Mouse (Mus musculus) mouse embryonic stem cell (cell line): Measurements from ENCODE around the gene Dcaf11.

ENCODE experiments used
- in situ Hi-C, 2 experiments: fragments of 300-500 bp; cut with MboI; formaldehyde crosslinking; loops; 1 replicate in 1 of 2; 3 replicates in 1 of 2; pipeline ENCODE4 v1.14.3; 2019 to 2020; ENCODE audit warnings: low sequenced_read_pairs in 2 of 2, low pct_unique_long_range_greater_than_20kb in 1 of 2, mixed read lengths in 1 of 2; ENCODE audit not compliant: unreplicated experiment in 1 of 2

Gene Dcaf11

GRCm38 (mm10) chr14:55603633-55604576 lies 44.1 kb downstream of the Dcaf11 start:
- in situ Hi-C loops, result no loop called here

DNA sequence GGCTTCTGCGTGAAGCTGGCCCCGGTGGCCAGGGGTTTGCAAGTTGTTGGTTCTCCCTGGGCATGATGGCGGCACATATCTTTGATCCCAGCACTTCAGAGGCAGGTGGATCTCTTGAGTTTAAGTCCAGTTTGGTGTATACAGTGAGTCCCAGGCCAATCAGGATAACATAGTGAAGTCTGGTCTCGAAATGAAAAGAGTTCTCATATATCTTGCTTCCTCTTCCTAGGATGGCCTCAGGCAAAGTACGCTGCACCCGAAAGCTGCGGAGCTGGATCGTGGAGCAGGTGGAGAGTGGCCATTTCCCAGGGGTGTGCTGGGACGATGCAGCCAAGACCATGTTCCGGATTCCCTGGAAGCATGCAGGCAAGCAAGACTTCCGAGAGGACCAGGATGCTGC lies 45.0 kb downstream of the Dcaf11 start:
- in situ Hi-C loops, result no loop called here

- in situ Hi-C loops, result no loop called here
Observed at GRCm38 (mm10) chr14:55605743-55606459, 46.1 kb downstream of the Dcaf11 start.

DNA sequence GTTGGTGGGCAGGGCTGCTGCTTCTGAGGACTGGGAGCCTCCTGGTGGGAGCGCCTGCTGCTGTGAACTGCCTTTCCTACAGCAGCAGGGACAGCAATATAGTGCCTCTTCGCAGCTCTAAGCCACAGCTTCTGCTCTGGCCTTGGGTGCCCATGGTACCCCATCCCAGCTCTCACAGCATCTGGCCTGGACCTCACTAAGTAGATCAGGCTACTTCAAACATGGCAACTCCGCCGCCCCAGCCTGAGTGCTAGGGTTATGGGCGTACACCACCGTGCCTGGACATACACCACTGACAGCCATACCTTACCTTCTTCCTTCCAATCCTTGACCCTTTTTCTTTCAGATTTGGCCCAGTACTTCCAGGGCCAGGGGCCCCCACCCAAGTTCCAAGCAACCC lies 48.5 kb downstream of the Dcaf11 start:
- in situ Hi-C loops, result no loop called here

- in situ Hi-C loops, result no loop called here
Observed at GRCm38 (mm10) chr14:55613346-55613745, 53.5 kb downstream of the Dcaf11 start.

- in situ Hi-C loops, result no loop called here
Observed at GRCm38 (mm10) chr14:55614565-55615178, 54.9 kb downstream of the Dcaf11 start.

DNA sequence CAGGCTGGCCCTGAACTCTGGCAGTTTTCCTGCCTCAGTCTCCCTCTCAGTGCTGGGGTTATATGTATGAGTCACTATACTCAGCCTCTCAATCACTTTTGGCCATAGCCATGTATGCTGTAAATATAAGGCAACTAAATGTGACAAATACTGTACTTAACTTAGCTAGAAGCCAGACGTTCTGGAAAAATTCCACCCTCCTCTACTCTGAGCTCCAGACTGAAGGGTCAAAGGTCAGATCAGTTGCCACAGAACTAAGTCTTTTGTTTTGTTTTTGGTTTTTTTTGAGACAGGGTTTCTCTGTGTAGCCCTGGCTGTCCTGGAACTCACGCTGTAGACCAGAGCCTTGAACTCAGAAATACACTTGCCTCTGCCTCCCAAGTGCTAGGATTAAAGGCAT lies 56.1 kb downstream of the Dcaf11 start:
- in situ Hi-C loops, result no loop called here

GRCm38 (mm10) chr14:55616844-55617243 lies 57.0 kb downstream of the Dcaf11 start:
- in situ Hi-C loops, result no loop called here

DNA sequence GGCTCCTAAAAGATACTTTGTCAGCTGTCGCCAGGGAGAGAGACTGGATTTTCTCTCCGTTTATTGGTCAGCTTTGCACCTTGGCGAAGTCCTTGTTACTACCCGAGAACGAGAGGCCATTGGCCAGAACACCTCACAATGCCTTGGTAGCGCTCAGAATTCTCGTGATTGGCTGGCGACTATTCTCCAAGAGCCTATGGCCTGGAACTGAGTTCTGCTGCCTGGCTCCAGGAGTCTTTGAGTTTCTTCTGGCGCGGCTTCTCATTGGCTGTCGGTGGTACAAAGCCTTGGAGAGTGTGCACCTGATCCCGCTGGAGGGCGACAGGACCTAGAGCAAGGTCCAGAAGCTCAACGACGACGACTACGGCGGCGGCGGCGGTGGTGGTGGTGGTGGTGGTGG lies 58.0 kb downstream of the Dcaf11 start, which contains the start of gene Rec8:
Gene Rec8 (plus strand): TSS at position 216 of the 400 bp plus-strand sequence.
- in situ Hi-C loops, result no loop called here

DNA sequence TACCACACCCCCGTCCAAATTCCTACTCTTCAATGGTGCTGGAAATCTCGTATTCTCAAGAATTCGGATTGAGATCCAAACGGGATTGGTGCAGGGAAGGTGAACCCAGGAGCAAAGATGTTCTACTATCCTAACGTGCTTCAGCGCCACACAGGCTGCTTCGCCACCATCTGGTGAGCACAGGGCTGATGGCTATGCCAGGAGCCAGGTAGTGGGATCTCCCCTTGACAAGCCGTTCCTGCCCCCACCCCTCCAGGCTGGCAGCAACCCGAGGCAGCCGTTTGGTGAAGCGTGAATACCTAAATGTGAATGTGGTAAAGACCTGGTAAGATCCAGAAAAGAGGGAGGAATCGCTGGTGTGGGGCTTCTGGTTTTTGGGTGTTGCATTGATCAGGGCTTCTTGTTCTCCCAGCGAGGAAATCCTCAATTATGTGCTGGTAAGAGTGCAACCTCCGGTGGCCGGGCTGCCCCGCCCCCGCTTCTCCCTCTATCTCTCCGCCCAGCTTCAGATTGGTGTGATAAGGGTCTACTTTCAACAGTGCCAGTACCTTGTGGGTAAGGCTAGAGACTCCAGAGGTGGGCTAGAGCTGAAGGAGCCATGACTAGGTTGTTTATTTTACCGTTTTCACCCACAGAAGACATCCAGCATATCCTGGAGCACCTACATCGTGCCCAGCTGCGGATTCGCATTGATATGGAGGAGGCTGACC lies 58.8 kb downstream of the Dcaf11 start:
- in situ Hi-C loops, result no loop called here
